Mouse (Mus musculus) MEL (cell line): ENCODE results near the gene Hist1h3e.
"Not testable (repeated sequence)": the region's sequence is repeated elsewhere in the genome, so short reads cannot be mapped to it uniquely, and the experiment has no call there.

Experiments used
- CTCF ChIP-seq, 3 experiments: IDR thresholded peaks in 2 of 3; conservative IDR thresholded peaks in 1 of 3; 2 replicates each; pipeline ENCODE4 v1.5.1; 2011 to 2012; ENCODE audit warnings: low read length in 3 of 3, low read depth in 2 of 3, mild to moderate bottlenecking in 2 of 3, improper control_type of control experiment in 1 of 3, inconsistent platforms in 1 of 3, mixed read lengths in 1 of 3, moderate library complexity in 1 of 3; ENCODE audit not compliant: control insufficient read depth in 1 of 3, insufficient read depth in 1 of 3, poor library complexity in 1 of 3, severe bottlenecking in 1 of 3
- E2F4 ChIP-seq: IDR thresholded peaks from 2 replicates; pipeline ENCODE4 v1.6.1; 2011; ENCODE audit warnings: low read depth, low read length, improper control_type of control experiment, borderline replicate concordance
- GATA1 ChIP-seq: IDR thresholded peaks from 2 replicates; pipeline ENCODE4 v1.6.1; 2011; ENCODE audit warnings: low read depth, low read length, improper control_type of control experiment
- HCFC1 ChIP-seq: IDR thresholded peaks from 2 replicates; pipeline ENCODE4 v1.6.1; 2012; ENCODE audit warnings: low read depth, mild to moderate bottlenecking, inconsistent platforms, low read length, improper control_type of control experiment, moderate library complexity
- JUND ChIP-seq: IDR thresholded peaks from 2 replicates; pipeline ENCODE4 v1.6.1; 2011; ENCODE audit warnings: low read depth, mild to moderate bottlenecking, improper control_type of control experiment, low read length
- POLR2A ChIP-seq, 2 experiments: IDR thresholded peaks; 2 replicates each; pipeline ENCODE4 v1.6.1; 2011 to 2012; ENCODE audit warnings: low read length in 2 of 2, mild to moderate bottlenecking in 2 of 2, control low read depth in 1 of 2, improper control_type of control experiment in 1 of 2, low read depth in 1 of 2, moderate library complexity in 1 of 2; ENCODE audit not compliant: control insufficient read depth in 1 of 2, insufficient read depth in 1 of 2, poor library complexity in 1 of 2
- RAD21 ChIP-seq: IDR thresholded peaks from 2 replicates; pipeline ENCODE4 v1.6.1; 2011; ENCODE audit warnings: mild to moderate bottlenecking, low read depth, low read length, improper control_type of control experiment
- SMC3 ChIP-seq: IDR thresholded peaks from 2 replicates; pipeline ENCODE4 v1.6.1; 2011; ENCODE audit warnings: low read depth, low read length, improper control_type of control experiment
- ZC3H11A ChIP-seq: IDR thresholded peaks from 2 replicates; pipeline ENCODE4 v1.6.1; 2012; ENCODE audit warnings: low read depth, mild to moderate bottlenecking, inconsistent platforms, low read length, improper control_type of control experiment
- ZKSCAN1 ChIP-seq: IDR thresholded peaks from 2 replicates; pipeline ENCODE4 v1.6.1; 2012; ENCODE audit warnings: low read depth, mild to moderate bottlenecking, inconsistent platforms, low read length, improper control_type of control experiment, moderate library complexity
- ZNF384 ChIP-seq: IDR thresholded peaks from 2 replicates; pipeline ENCODE4 v1.6.1; 2012; ENCODE audit warnings: low read depth, mild to moderate bottlenecking, inconsistent platforms, low read length, improper control_type of control experiment

- TF ChIP-seq ZNF384; GATA1; E2F4; SMC3; CTCF (IDR thresholded peaks at IDR 0.05 in 2 of 3, conservative IDR thresholded peaks at IDR 0.05 in 1 of 3; ENCODE audit: control insufficient read depth in 1 of 3, insufficient read depth in 1 of 3, low read depth in 2 of 3, low read length in 3 of 3, poor library complexity in 1 of 3, severe bottlenecking in 1 of 3); RAD21; ZC3H11A; POLR2A (IDR thresholded peaks at IDR 0.05; ENCODE audit: control insufficient read depth in 1 of 2, insufficient read depth in 1 of 2, low read depth in 1 of 2, low read length in 2 of 2, poor library complexity in 1 of 2); JUND; HCFC1; ZKSCAN1: not testable (repeated sequence)
Measured at GRCm38 (mm10) chr13:23539821-23540220, 22.3 kb downstream of the Hist1h3e start.
